Mouse (Mus musculus) retina, postnatal 1 day (tissue): Measurements from ENCODE around the gene Ostn.
A peak's percentile ranks its signal among the peaks of the same experiment; 100 is the strongest.

Experiments
- DNase-seq: peaks from one replicate; pipeline ENCODE4 v3.0.0-alpha.2; 2012

The Ostn gene

DNA sequence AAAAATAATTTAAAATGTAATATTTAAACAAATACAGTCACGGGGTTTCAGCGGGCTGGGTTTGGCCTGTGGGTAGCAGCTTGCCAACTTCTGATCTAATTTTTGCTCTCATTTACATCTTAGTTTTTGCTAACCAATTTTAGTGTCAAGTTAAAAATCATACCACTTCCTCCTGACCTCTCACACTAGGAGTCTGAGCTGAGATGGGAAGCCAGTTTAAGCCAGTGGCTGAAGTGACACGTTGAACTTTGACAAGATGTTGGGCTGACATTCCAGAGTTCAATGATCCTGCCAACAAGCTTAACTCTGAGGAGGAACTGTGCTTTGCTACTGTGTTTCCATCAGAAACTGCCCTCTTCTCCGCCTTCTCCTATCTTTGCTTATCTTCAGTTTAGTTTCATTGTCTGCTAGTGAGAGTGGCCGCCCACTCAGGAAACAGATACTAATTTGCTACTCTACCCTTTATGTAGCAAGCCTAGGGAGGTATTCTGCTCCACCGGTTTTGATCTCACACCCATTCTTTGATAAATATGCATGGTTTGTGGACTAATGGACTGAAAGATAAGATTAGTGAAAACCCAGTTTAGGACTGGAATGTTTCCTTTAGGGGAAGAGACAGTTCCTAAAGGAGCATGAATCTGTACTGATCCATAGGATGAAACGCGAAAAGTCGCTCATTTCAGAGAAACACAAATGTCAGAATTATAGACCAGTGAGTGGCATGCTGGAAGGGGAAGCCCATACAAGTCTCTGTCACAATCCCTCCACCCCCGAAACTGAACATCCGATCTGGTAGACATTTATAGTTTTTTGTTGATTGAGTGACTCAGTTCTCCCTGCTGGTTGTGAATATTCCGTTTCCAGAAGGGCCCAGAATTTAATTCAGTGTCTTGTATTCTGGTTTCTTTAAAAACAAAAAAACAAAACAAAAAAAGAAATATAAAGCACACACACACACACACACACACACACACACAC, 80.6 kb downstream of the Ostn start:
- DNase-seq, result peak; percentile 21

DNA sequence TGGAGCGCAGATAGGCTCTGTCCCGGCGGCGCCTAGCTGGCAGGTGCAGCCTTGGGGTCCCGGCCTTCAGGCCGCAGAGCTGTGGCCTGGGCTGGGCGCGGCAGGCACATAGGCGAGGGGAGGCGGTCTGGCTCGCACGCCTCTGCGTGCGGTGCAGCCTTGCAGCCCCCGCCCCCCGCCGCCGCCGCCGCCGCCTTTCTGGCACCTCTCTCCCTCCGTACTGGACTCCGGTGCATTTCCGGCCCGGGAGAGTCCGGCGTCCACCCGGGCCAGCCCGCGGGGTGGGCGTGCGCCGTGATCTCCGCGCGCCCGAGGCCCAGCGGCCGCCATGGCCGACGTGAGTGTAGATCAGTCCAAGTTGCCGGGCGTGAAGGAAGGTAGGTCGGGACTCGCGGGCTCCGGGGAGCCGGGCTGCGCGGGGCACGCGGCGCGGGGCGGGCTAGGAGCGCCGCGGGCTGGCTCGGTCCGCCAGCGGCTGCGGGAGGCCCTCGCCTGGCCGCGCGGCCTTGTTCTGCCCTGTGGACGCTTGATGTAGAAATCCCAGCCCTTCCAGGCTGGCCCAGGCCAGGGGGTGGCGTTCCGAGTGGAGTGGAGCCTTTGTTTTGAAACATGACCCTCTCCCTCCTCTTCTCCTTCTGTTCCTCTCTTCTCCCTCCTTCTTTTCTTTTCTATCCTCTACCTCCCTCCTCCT, 81.6 kb downstream of the Ostn start, which contains the start of gene Ccdc50:
Ccdc50 (plus strand) TSS at position 109 of the 691 bp plus-strand sequence.
- peak; percentile 91 for DNase-seq

DNA sequence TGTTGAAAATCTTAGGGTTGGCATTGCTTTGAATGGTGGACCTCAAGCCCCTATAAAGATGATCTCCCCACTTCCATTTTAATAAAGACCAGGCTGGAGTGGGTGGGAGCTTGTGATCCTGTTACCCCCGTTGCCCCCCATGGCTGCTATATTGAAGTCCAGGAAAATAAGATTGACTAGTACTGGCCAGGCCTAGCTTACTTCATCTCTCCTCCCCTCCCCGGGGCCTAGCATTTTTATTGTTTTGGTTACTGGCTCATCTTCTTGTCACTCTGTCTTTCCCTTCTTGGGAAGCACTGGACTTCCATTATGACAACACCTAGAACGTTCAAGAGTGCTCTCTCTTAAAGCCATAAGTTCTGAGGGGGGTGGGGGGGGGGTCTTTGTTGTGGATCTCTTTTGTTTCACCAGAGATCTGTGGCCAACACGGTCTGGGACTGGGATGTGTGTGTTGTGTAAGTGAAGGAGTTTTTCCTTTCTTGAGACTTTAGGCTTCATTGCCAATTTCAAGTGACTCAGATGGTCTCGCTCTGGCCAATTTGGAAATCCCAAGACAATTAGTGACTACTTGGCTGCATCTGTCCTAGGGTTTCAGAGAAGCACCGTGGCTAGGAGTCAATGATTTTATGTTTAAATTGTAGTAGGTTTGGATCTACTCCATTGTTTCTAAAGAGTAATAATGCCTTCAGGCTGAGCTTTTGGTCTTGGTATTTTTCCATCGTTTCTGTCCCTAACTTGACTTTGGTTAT, 82.4 kb downstream of the Ostn start:
- peak; percentile 49 for DNase-seq

DNA sequence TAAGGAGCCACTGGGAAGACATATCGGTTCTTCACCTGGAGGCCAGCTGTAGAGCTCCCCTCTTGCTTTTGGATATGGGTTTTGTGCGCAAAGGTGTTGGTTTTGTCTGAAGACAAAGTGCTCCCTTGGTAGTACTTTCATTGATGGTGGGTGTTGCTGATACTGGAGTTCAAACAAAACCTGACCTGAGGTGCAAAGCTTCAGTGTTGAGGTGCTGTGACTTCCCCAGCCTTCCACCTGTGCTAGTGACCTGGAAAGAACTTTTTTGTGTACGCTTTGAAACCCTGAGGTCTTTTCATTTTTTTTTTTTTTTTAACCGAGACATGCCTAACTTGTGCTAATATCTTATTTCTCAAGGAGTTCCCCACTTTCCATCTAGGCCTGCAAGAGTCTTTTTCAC, 83.0 kb downstream of the Ostn start:
- DNase-seq, result no peak

DNA sequence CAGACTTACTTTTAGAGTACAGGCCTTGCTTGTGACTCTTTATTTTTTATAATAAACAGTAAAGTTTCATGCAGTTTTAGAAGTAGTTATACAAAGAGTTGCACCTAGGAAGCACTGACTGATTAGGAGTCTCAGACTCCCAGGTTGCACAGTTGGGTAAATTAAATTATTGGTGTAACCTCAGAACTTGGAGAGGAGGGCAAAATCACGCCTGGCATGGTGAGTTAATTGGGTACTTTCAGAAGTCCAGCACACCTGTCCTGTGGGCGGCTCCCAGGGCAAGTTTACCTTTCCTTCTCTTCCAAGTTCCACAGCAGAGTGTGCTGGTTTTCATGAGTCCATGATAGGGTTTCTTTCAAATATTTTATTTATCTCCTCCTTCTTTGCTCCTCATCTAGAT, 84.6 kb downstream of the Ostn start:
- DNase-seq, result no peak

DNA sequence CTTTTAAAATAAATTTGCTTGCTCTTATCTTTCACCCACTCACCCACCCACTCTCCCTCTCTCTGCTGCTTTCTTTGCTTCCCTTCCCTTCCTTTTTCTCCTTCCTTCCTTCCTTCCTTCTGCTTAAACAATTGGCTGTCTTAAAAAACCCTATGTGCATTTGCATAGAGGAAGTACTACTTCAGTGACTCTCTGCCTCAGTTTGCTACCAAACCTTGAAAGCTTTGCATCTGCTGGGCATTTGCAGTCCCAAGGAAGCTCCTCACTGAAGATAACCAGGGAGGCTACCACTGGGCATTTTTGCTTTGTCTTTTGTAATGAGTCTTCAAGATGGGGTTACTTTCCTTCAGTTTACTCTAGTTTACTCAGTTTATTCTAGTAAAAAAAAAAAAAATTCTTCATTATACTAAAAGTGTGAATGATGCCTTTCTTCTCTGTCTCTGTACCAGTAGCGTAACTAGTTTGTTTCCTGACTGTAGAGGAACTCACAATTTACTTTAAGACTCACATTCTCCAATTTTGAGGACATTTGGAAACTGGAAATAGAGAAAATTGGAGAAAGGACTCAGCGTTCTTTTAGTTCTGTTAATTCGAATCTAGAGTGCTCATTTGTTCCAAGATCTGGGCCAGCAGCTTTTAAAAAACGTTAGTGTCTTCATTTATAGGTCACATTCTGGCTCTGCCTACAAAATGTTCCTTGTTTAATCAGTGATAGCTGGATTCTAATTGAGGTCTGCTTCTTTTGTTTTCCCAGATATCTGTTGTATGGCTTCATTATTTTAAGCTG, 88.2 kb downstream of the Ostn start:
- DNase-seq, result no peak

DNA sequence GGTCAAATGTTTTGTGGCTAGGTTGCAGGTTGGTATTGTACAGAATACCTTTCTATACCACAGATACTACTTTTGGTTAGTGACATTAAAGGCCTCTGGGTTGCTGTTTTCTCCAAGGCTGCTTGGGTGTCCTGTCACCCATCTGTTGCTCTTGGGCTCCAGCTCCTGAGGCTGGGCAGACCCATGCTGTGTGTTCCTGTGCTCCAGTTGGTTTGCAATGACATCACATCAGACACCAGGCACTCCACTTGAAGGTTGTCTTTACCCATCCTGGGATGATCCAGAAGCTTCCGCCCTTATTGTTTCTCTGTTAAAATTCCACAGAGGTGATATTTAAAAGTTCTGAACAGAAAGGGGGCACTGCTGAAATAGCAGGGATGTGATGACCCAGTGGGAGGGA, 89.7 kb downstream of the Ostn start:
- DNase-seq, result no peak

DNA sequence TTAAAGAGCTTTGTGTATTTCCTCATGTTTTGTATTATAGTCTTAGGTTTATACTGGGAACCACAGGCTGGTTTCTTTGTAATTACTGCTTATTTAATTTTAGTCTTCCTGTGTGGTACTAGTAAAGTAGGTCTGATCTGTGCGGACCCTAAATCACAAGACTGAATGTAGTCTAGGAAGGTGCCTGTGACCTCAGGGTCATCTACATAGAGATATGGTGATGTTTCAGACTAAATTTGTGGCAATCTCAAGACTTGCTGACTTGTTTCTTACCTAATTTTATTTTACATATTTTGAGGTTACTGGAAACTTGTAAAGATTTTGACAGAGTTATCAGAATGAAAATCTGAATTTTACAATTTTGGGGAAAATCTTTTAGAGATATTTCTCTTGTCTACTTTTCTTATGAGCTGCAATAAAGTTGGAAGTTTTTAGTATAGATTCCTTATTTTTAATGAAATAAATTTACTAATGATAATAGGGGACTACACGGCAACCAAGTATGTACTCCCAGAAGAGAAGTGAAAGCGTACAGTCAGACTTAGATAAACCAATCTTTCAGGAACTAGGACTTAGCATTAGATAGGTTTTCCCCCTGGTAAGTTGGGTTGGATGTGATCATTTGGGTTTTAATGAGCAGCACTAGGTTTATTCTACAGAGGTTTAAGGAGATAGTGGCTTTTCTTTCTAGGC, 91.9 kb downstream of the Ostn start:
- no peak for DNase-seq

- no peak for DNase-seq
Observed at GRCm38 (mm10) chr16:27399719-27400253, 92.5 kb downstream of the Ostn start.
